Mouse (Mus musculus) spleen, adult 2 months (tissue): Measurements from ENCODE around the gene Homez. TPM values are rescaled to one million over a fixed set of nuclear protein-coding genes. Genes with fewer than 3 reads are reported as not detected.

Experiments
- DNase-seq, 2 experiments: peaks; one replicate each; pipeline versions ENCODE4 v3.0.0 to v3.0.0-alpha.2; 2012 to 2021; ENCODE audit warnings: low spot score in 2 of 2, low read depth in 1 of 2
- H3K27ac ChIP-seq: fragments of 200-500 bp; 2 replicates; pipeline ENCODE4 v1.5.1; 2012; ENCODE audit warnings: low read length, inconsistent platforms; ENCODE audit not compliant: insufficient read depth
- H3K27me3 ChIP-seq: fragments of 200-500 bp; 2 replicates; pipeline ENCODE4 v1.6.1; 2012; ENCODE audit warnings: mild to moderate bottlenecking, moderate library complexity, low read length, inconsistent platforms; ENCODE audit not compliant: control insufficient read depth, insufficient read depth
- H3K36me3 ChIP-seq: fragments of 200-500 bp; 2 replicates; pipeline ENCODE4 v1.6.1; 2012; ENCODE audit warnings: mild to moderate bottlenecking, low read length, inconsistent platforms; ENCODE audit not compliant: control insufficient read depth, insufficient read depth
- H3K4me1 ChIP-seq: fragments of 200-500 bp; 2 replicates; pipeline ENCODE4 v1.6.1; 2011; ENCODE audit warnings: inconsistent platforms; ENCODE audit not compliant: control insufficient read depth, insufficient read depth, insufficient read length
- H3K4me3 ChIP-seq: fragments of 200-500 bp; 2 replicates; pipeline ENCODE4 v1.5.1; 2011; ENCODE audit warnings: mild to moderate bottlenecking, inconsistent platforms; ENCODE audit not compliant: insufficient read depth, insufficient read length; ENCODE audit errors: extremely low read depth
- CTCF ChIP-seq: fragments of 200-500 bp; IDR thresholded peaks from 2 replicates; pipeline ENCODE4 v1.5.1; 2011; ENCODE audit warnings: mild to moderate bottlenecking, inconsistent platforms; ENCODE audit not compliant: insufficient read depth, insufficient read length, insufficient replicate concordance; ENCODE audit errors: extremely low read depth
- POLR2A ChIP-seq: fragments of 200-500 bp; IDR thresholded peaks from 2 replicates; pipeline ENCODE4 v1.6.1; 2011; ENCODE audit warnings: low read depth, low read length, inconsistent platforms
- WGBS: fragments of 180-500 bp; shearing (Covaris S2); methylation state at CpG from one replicate; pipeline ENCODE4 v1.1.7; 2018; 5-methylcytosine and 5-hydroxymethylcytosine counted together
- polyA plus RNA-seq: library from polyadenylated mRNA; depleted of rRNA; stranded (reverse); fragments of >200 nt; gene quantifications from 2 replicates; pipeline ENCODE4 v1.2.3, GENCODE M21; 2012

Homez gene
- polyA plus RNA-seq, 1 experiment, result 2.8 TPM

GRCm38 (mm10) chr14:54856703-54857102, 14.1 kb downstream of the Homez start:
- no peak overlapping the region for H3K27ac ChIP-seq
- DNase-seq, result no peak
- 73% methylated on average over 7 of the region's 7 CpGs for WGBS
- no peaks in the 10 kb centered on the region for H3K4me1 ChIP-seq
- no peak for TF ChIP-seq CTCF
- TF ChIP-seq POLR2A, result no peak
- no peak overlapping the region for H3K4me3 ChIP-seq
- H3K27me3 ChIP-seq, result no peaks in the 10 kb centered on the region
- H3K36me3 ChIP-seq, result peaks cover 4% of the 10 kb centered on the region; the same call in 1 of the 2 replicates

GRCm38 (mm10) chr14:54855726-54856125, 15.0 kb downstream of the Homez start:
- no peaks in the 10 kb centered on the region for H3K27me3 ChIP-seq
- no peak for DNase-seq
- no peak overlapping the region for H3K27ac ChIP-seq
- H3K36me3 ChIP-seq, result peaks cover 4% of the 10 kb centered on the region; the same call in 1 of the 2 replicates
- H3K4me1 ChIP-seq, result no peaks in the 10 kb centered on the region
- H3K4me3 ChIP-seq, result no peak overlapping the region
- 98% methylated on average over 3 of the region's 3 CpGs for WGBS
- TF ChIP-seq POLR2A (no peak), CTCF (no peak)

- DNase-seq, result no peak
- H3K27me3 ChIP-seq, result no peaks in the 10 kb centered on the region
- no peak for TF ChIP-seq CTCF
- TF ChIP-seq POLR2A, result no peak
- H3K4me1 ChIP-seq, result no peaks in the 10 kb centered on the region
- H3K27ac ChIP-seq, result no peak overlapping the region
- no peaks in the 10 kb centered on the region for H3K36me3 ChIP-seq
- 0% methylated on average over 4 of the region's 4 CpGs for WGBS
- H3K4me3 ChIP-seq, result no peak overlapping the region
Measured at GRCm38 (mm10) chr14:54843461-54843860, 27.3 kb downstream of the Homez start.

GRCm38 (mm10) chr14:54823716-54824115, 47.0 kb downstream of the Homez start:
- H3K36me3 ChIP-seq, result no peaks in the 10 kb centered on the region
- DNase-seq, result no peak
- no peak overlapping the region for H3K27ac ChIP-seq
- TF ChIP-seq CTCF, result no peak
- WGBS, result 95% methylated on average over 1 of the region's 1 CpGs
- H3K4me3 ChIP-seq, result no peak overlapping the region
- no peaks in the 10 kb centered on the region for H3K4me1 ChIP-seq
- H3K27me3 ChIP-seq, result no peaks in the 10 kb centered on the region

- 93% methylated on average over 2 of the region's 2 CpGs for WGBS
- Histone ChIP-seq H3K27me3 (no peaks in the 10 kb centered on the region), H3K4me1 (no peaks in the 10 kb centered on the region), H3K27ac (no peak overlapping the region), H3K36me3 (no peaks in the 10 kb centered on the region), H3K4me3 (no peak overlapping the region)
- TF ChIP-seq POLR2A (no peak), CTCF (no peak)
- DNase-seq, result no peak
Measured at GRCm38 (mm10) chr14:54822301-54822700, 48.5 kb downstream of the Homez start.

- Histone ChIP-seq H3K27me3 (no peaks in the 10 kb centered on the region), H3K4me1 (no peaks in the 10 kb centered on the region), H3K27ac (no peak overlapping the region), H3K36me3 (no peaks in the 10 kb centered on the region), H3K4me3 (no peak overlapping the region)
- no peak for TF ChIP-seq CTCF
- TF ChIP-seq POLR2A, result no peak
- no peak for DNase-seq
- WGBS, result 41% methylated on average over 2 of the region's 2 CpGs
Measured at GRCm38 (mm10) chr14:54817791-54818190, 53.0 kb downstream of the Homez start.

GRCm38 (mm10) chr14:54815737-54816136, 55.0 kb downstream of the Homez start:
- TF ChIP-seq CTCF, result no peak
- no peak for TF ChIP-seq POLR2A
- DNase-seq, result no peak
- H3K4me3 ChIP-seq, result no peak overlapping the region
- H3K27ac ChIP-seq, result no peak overlapping the region
- no peaks in the 10 kb centered on the region for H3K4me1 ChIP-seq
- H3K27me3 ChIP-seq, result no peaks in the 10 kb centered on the region
- no peaks in the 10 kb centered on the region for H3K36me3 ChIP-seq
- WGBS, result 64% methylated on average over 3 of the region's 3 CpGs
